Mouse (Mus musculus) spleen, postnatal 14 days (tissue): Measurements from ENCODE around the gene Gpr157.
A peak's percentile ranks its signal among the peaks of the same experiment; 100 is the strongest.

ENCODE experiments used
- DNase-seq, 2 experiments: peaks; one replicate each; pipeline ENCODE4 v3.0.0; 2021 to 2022; ENCODE audit warnings: low spot score in 2 of 2

The Gpr157 gene

GRCm38 (mm10) chr4:150109636-150110035, 22.5 kb downstream of the Gpr157 start:
- DNase-seq, result no peak

- no peak for DNase-seq
These were observed 23.2 kb downstream of the Gpr157 start for GRCm38 (mm10) chr4:150110373-150110772.

GRCm38 (mm10) chr4:150112867-150113266, 25.7 kb downstream of the Gpr157 start:
- peak; percentile 30 to 64 for DNase-seq

GRCm38 (mm10) chr4:150114505-150115061, 27.4 kb downstream of the Gpr157 start:
- DNase-seq, result no peak

- no peak for DNase-seq
These were observed 30.1 kb downstream of the Gpr157 start for GRCm38 (mm10) chr4:150117311-150117710.

GRCm38 (mm10) chr4:150118163-150118562, 31.0 kb downstream of the Gpr157 start:
- DNase-seq, result no peak

- DNase-seq, result no peak
These were observed 31.9 kb downstream of the Gpr157 start, which contains the start of gene Slc2a5 for GRCm38 (mm10) chr4:150119055-150119454. TSS of gene Slc2a5 (plus strand) at chr4:150119283.

GRCm38 (mm10) chr4:150119640-150120039, 32.5 kb downstream of the Gpr157 start:
- no peak for DNase-seq

GRCm38 (mm10) chr4:150120173-150120833, 33.1 kb downstream of the Gpr157 start:
- DNase-seq, result peak in 1 of 2 experiments; percentile 30

GRCm38 (mm10) chr4:150121430-150121829, 34.3 kb downstream of the Gpr157 start:
- DNase-seq, result no peak

- DNase-seq, result no peak
These were observed 35.3 kb downstream of the Gpr157 start for GRCm38 (mm10) chr4:150122476-150122875.

- DNase-seq, result no peak
These were observed 39.2 kb downstream of the Gpr157 start for GRCm38 (mm10) chr4:150126373-150126772.

- no peak for DNase-seq
These were observed 40.7 kb downstream of the Gpr157 start for GRCm38 (mm10) chr4:150127894-150128293.

GRCm38 (mm10) chr4:150128571-150128970, 41.4 kb downstream of the Gpr157 start:
- DNase-seq, result no peak

GRCm38 (mm10) chr4:150130661-150131060, 43.5 kb downstream of the Gpr157 start:
- DNase-seq, result no peak

- DNase-seq, result no peak
These were observed 45.6 kb downstream of the Gpr157 start for GRCm38 (mm10) chr4:150132692-150133271.

- DNase-seq, result no peak
These were observed 48.1 kb downstream of the Gpr157 start for GRCm38 (mm10) chr4:150135254-150135653.

- peak; percentile 38 to 70 for DNase-seq
These were observed 49.5 kb downstream of the Gpr157 start for GRCm38 (mm10) chr4:150136693-150137092.

- DNase-seq, result no peak
These were observed 50.4 kb downstream of the Gpr157 start for GRCm38 (mm10) chr4:150137368-150138083.

GRCm38 (mm10) chr4:150138084-150138543, 50.9 kb downstream of the Gpr157 start:
- peak in 1 of 2 experiments; percentile 16 for DNase-seq

GRCm38 (mm10) chr4:150139090-150139489, 51.9 kb downstream of the Gpr157 start:
- DNase-seq, result no peak

GRCm38 (mm10) chr4:150140346-150140745, 53.2 kb downstream of the Gpr157 start:
- DNase-seq, result no peak
